Mouse (Mus musculus) left cerebral cortex, postnatal 14 days (tissue): Measurements from ENCODE around the gene Sfxn3. TPM values are rescaled to one million over a fixed set of nuclear protein-coding genes. Genes with fewer than 3 reads are reported as not detected.

Experiments used
- DNase-seq, 2 experiments: peaks; one replicate each; pipeline ENCODE4 v3.0.0; 2021 to 2022; ENCODE audit warnings: low spot score in 2 of 2, mixed read lengths in 1 of 2
- intact Hi-C: fragments of 180-260 bp; cut with DNase I; formaldehyde crosslinking; loops from one replicate; pipeline ENCODE4 v1.15.1; 2025
- total RNA-seq, 2 experiments: library from RNA; stranded (reverse); gene quantifications; 2 replicates each; pipeline ENCODE4 v1.2.3; 2021

The Sfxn3 gene
- total RNA-seq, 2 experiments from 2014 or later = 111 to 115 TPM

- DNase-seq = no peak
- intact Hi-C loops = no loop called here
Measured at GRCm38 (mm10) chr19:45100486-45101270, 53.4 kb downstream of the Sfxn3 start.

- intact Hi-C loops = no loop called here
- DNase-seq = no peak
Measured at GRCm38 (mm10) chr19:45105591-45105990, 58.3 kb downstream of the Sfxn3 start.

Other genes starting within 250 kb of the Sfxn3 start
- gene Slf2, start 116.4 kb upstream of the Sfxn3 start, total RNA-seq = 10 to 100 TPM; 31.8 to 32.2 TPM
- 10 to 100 TPM; 36.2 to 37.5 TPM for gene Sema4g, start 58.4 kb upstream of the Sfxn3 start, total RNA-seq
- gene Twnk, start 41.8 kb upstream of the Sfxn3 start, total RNA-seq = 10 to 100 TPM; 13.2 to 14.7 TPM
- gene Mrpl43, start 41.1 kb upstream of the Sfxn3 start, total RNA-seq = 10 to 100 TPM; 41.2 to 44.6 TPM
- 10 to 100 TPM; 28.9 to 31.6 TPM for gene Lzts2, start 33.1 kb upstream of the Sfxn3 start, total RNA-seq
- 1 to 10 TPM; 3.3 to 3.4 TPM for gene Pdzd7, start 1.8 kb upstream of the Sfxn3 start, total RNA-seq
- gene Kazald1, start 27.7 kb downstream of the Sfxn3 start, total RNA-seq = 1 to 10 TPM; 1.3 to 1.6 TPM
- gene Tlx1, start 103.2 kb downstream of the Sfxn3 start, total RNA-seq = not detected
- under 1 TPM in 1 of 2 experiments, not detected in 1; 0.13 TPM for gene Lbx1, start 188.3 kb downstream of the Sfxn3 start, total RNA-seq